Mouse (Mus musculus): ENCODE results near the gene Kcnk5. TPM values are rescaled to one million over a fixed set of nuclear protein-coding genes. Genes with fewer than 3 reads are reported as not detected.

Kcnk5 gene
- total and polyA plus RNA-seq, 2 experiments from 2014 or later, result 0.84 to 1.0 TPM

GRCm38 (mm10) chr14:20179080-20179479 is 2.5 kb downstream of the Kcnk5 start:
- Histone ChIP-seq H3K4me1 (ENCODE audit: insufficient read depth, low read length) (peaks cover 9% of the 10 kb centered on the region; the same call in 1 of the 2 replicates), H3K9me3 (ENCODE audit: low read length) (no peaks in the 10 kb centered on the region), H3K4me3 (ENCODE audit: low read length) (no peak overlapping the region), H3K9ac (replicated peaks; ENCODE audit: low read length) (no peak overlapping the region), H3K27ac (no peak overlapping the region), H3K27me3 (ENCODE audit: insufficient read depth, low read length) (peaks cover 6% of the 10 kb centered on the region), H3K36me3 (ENCODE audit: insufficient read depth, low read length) (no peaks in the 10 kb centered on the region), H3K4me2 (ENCODE audit: low read depth, low read length) (no peak overlapping the region)
- ATAC-seq (no peak), DNase-seq (ENCODE audit: low spot score) (no peak)
- 52% methylated on average over 3 of the region's 3 CpGs for WGBS
- no peak for TF ChIP-seq CTCF (IDR thresholded peaks at IDR 0.05; ENCODE audit: low read depth)

- H3K4me2 ChIP-seq (ENCODE audit: low read depth, low read length), result no peak overlapping the region
- WGBS, result 17% methylated on average over 4 of the region's 4 CpGs
- no peak for ATAC-seq
- H3K9ac ChIP-seq (replicated peaks; ENCODE audit: low read length), result no peak overlapping the region
- H3K4me1 ChIP-seq (ENCODE audit: insufficient read depth, low read length), result peaks cover 9% of the 10 kb centered on the region; the same call in 1 of the 2 replicates
- peaks cover 6% of the 10 kb centered on the region for H3K27me3 ChIP-seq (ENCODE audit: insufficient read depth, low read length)
- no peaks in the 10 kb centered on the region for H3K9me3 ChIP-seq (ENCODE audit: low read length)
- H3K4me3 ChIP-seq (ENCODE audit: low read length), result no peak overlapping the region
- H3K36me3 ChIP-seq (ENCODE audit: insufficient read depth, low read length), result no peaks in the 10 kb centered on the region
- H3K27ac ChIP-seq, result no peak overlapping the region
- no peak for DNase-seq (ENCODE audit: low spot score)
- TF ChIP-seq CTCF (IDR thresholded peaks at IDR 0.05; ENCODE audit: low read depth), result no peak
These were observed 3.0 kb downstream of the Kcnk5 start for GRCm38 (mm10) chr14:20178593-20178992.

- Histone ChIP-seq H3K27ac (no peak overlapping the region), H3K27me3 (ENCODE audit: insufficient read depth, low read length) (peaks cover 6% of the 10 kb centered on the region), H3K4me3 (ENCODE audit: low read length) (no peak overlapping the region), H3K4me1 (ENCODE audit: insufficient read depth, low read length) (peaks cover 9% of the 10 kb centered on the region; the same call in 1 of the 2 replicates), H3K9me3 (ENCODE audit: low read length) (no peaks in the 10 kb centered on the region), H3K36me3 (ENCODE audit: insufficient read depth, low read length) (no peaks in the 10 kb centered on the region), H3K4me2 (ENCODE audit: low read depth, low read length) (no peak overlapping the region), H3K9ac (replicated peaks; ENCODE audit: low read length) (no peak overlapping the region)
- DNase-seq (ENCODE audit: low spot score), result no peak
- no peak for ATAC-seq
- WGBS, result 67% methylated on average over 9 of the region's 9 CpGs
- no peak for TF ChIP-seq CTCF (IDR thresholded peaks at IDR 0.05; ENCODE audit: low read depth)
These were observed 4.0 kb downstream of the Kcnk5 start for GRCm38 (mm10) chr14:20177494-20178123.

GRCm38 (mm10) chr14:20175705-20176104 is 5.9 kb downstream of the Kcnk5 start:
- H3K4me2 ChIP-seq (ENCODE audit: low read depth, low read length), result no peak overlapping the region
- H3K4me1 ChIP-seq (ENCODE audit: insufficient read depth, low read length), result peaks cover 3% of the 10 kb centered on the region; the same call in 1 of the 2 replicates
- no peaks in the 10 kb centered on the region for H3K9me3 ChIP-seq (ENCODE audit: low read length)
- H3K4me3 ChIP-seq (ENCODE audit: low read length), result no peak overlapping the region
- no peak overlapping the region for H3K9ac ChIP-seq (replicated peaks; ENCODE audit: low read length)
- H3K27me3 ChIP-seq (ENCODE audit: insufficient read depth, low read length), result peaks cover 6% of the 10 kb centered on the region
- WGBS, result 84% methylated on average over 4 of the region's 4 CpGs
- ATAC-seq, result no peak
- no peak for DNase-seq (ENCODE audit: low spot score)
- no peak for TF ChIP-seq CTCF (IDR thresholded peaks at IDR 0.05; ENCODE audit: low read depth)
- H3K27ac ChIP-seq, result no peak overlapping the region
- no peaks in the 10 kb centered on the region for H3K36me3 ChIP-seq (ENCODE audit: insufficient read depth, low read length)

GRCm38 (mm10) chr14:20175114-20175513 is 6.5 kb downstream of the Kcnk5 start:
- no peak for DNase-seq (ENCODE audit: low spot score)
- WGBS, result 96% methylated on average over 7 of the region's 7 CpGs
- no peak for TF ChIP-seq CTCF (IDR thresholded peaks at IDR 0.05; ENCODE audit: low read depth)

GRCm38 (mm10) chr14:20174696-20175095 is 6.9 kb downstream of the Kcnk5 start:
- no peak overlapping the region for H3K4me3 ChIP-seq (ENCODE audit: low read length)
- no peaks in the 10 kb centered on the region for H3K4me1 ChIP-seq (ENCODE audit: insufficient read depth, low read length)
- no peak for DNase-seq (ENCODE audit: low spot score)
- no peaks in the 10 kb centered on the region for H3K27me3 ChIP-seq (ENCODE audit: insufficient read depth, low read length)
- H3K9ac ChIP-seq (replicated peaks; ENCODE audit: low read length), result no peak overlapping the region
- H3K36me3 ChIP-seq (ENCODE audit: insufficient read depth, low read length), result no peaks in the 10 kb centered on the region
- ATAC-seq, result no peak
- TF ChIP-seq CTCF (IDR thresholded peaks at IDR 0.05; ENCODE audit: low read depth), result no peak
- no peak overlapping the region for H3K27ac ChIP-seq
- H3K9me3 ChIP-seq (ENCODE audit: low read length), result no peaks in the 10 kb centered on the region
- no peak overlapping the region for H3K4me2 ChIP-seq (ENCODE audit: low read depth, low read length)
- WGBS, result 92% methylated on average over 6 of the region's 6 CpGs

More at GRCm38 (mm10) chr14:20175114-20175513, 6.5 kb downstream of the Kcnk5 start:
- no peaks in the 10 kb centered on the region for H3K4me1 ChIP-seq (ENCODE audit: insufficient read depth, low read length)
- H3K4me3 ChIP-seq (ENCODE audit: low read length), result no peak overlapping the region
- peaks cover under 1% of the 10 kb centered on the region for H3K27me3 ChIP-seq (ENCODE audit: insufficient read depth, low read length)
- H3K9ac ChIP-seq (replicated peaks; ENCODE audit: low read length), result no peak overlapping the region
- no peak overlapping the region for H3K4me2 ChIP-seq (ENCODE audit: low read depth, low read length)
- H3K36me3 ChIP-seq (ENCODE audit: insufficient read depth, low read length), result no peaks in the 10 kb centered on the region
- no peak for ATAC-seq
- no peaks in the 10 kb centered on the region for H3K9me3 ChIP-seq (ENCODE audit: low read length)
- H3K27ac ChIP-seq, result no peak overlapping the region

GRCm38 (mm10) chr14:20173873-20174490 is 7.6 kb downstream of the Kcnk5 start:
- Histone ChIP-seq H3K9ac (replicated peaks; ENCODE audit: low read length) (no peak overlapping the region), H3K9me3 (ENCODE audit: low read length) (no peaks in the 10 kb centered on the region), H3K4me1 (ENCODE audit: insufficient read depth, low read length) (no peaks in the 10 kb centered on the region), H3K27me3 (ENCODE audit: insufficient read depth, low read length) (no peaks in the 10 kb centered on the region), H3K27ac (no peak overlapping the region), H3K4me2 (ENCODE audit: low read depth, low read length) (no peak overlapping the region), H3K36me3 (ENCODE audit: insufficient read depth, low read length) (no peaks in the 10 kb centered on the region), H3K4me3 (ENCODE audit: low read length) (no peak overlapping the region)
- no peak for TF ChIP-seq CTCF (IDR thresholded peaks at IDR 0.05; ENCODE audit: low read depth)
- ATAC-seq, result no peak
- DNase-seq (ENCODE audit: low spot score), result no peak
- 96% methylated on average over 14 of the region's 14 CpGs for whole genome bisulfite sequencing

All from hindbrain, postnatal 0 days (tissue).